Mouse (Mus musculus) ES-Bruce4 (cell line): ENCODE results near the gene Trpm6.

ENCODE experiments used
- CTCF ChIP-seq: IDR thresholded peaks from one replicate; pipeline ENCODE4 v1.8.1; 2011; ENCODE audit warnings: low read depth, low read length
- EP300 ChIP-seq: IDR thresholded peaks from 2 replicates; pipeline ENCODE4 v1.6.1; 2011; ENCODE audit warnings: low read depth, low read length; ENCODE audit not compliant: insufficient read depth
- POLR2A ChIP-seq: IDR thresholded peaks from one replicate; pipeline ENCODE4 v1.8.1; 2011; ENCODE audit warnings: low read length; ENCODE audit not compliant: insufficient read depth

GRCm38 (mm10) chr19:18771561-18771960 is 21.8 kb downstream of the Trpm6 start:
- no peak for TF ChIP-seq CTCF
- TF ChIP-seq POLR2A, result no peak
- no peak for TF ChIP-seq EP300
